Mouse (Mus musculus) liver, embryonic 13.5 days (tissue): Measurements from ENCODE around the gene Slc44a4. TPM values are rescaled to one million over a fixed set of nuclear protein-coding genes. Genes with fewer than 3 reads are reported as not detected.

Experiments
- ATAC-seq: fragments of 200-750 bp; cut with Nextera tagmentation; 2 replicates; pipeline ENCODE4 v1.8.0; 2017; ENCODE audit warnings: low read depth, mild to moderate bottlenecking, moderate number of reproducible peaks, moderate library complexity
- DNase-seq: peaks from one replicate; pipeline ENCODE4 v3.0.0; 2022
- H3K27ac ChIP-seq: fragments of 300-500 bp; sonication (generic); 2 replicates; pipeline ENCODE4 v1.5.1; 2015; ENCODE audit warnings: moderate library complexity, mild to moderate bottlenecking, inconsistent platforms
- H3K27me3 ChIP-seq: fragments of 300-500 bp; sonication (generic); 2 replicates; pipeline ENCODE4 v1.6.1; 2015; ENCODE audit warnings: mild to moderate bottlenecking, inconsistent platforms
- H3K36me3 ChIP-seq: fragments of 300-500 bp; sonication (generic); 2 replicates; pipeline ENCODE4 v1.6.1; 2015; ENCODE audit warnings: mild to moderate bottlenecking, inconsistent platforms
- H3K4me1 ChIP-seq: fragments of 300-500 bp; sonication (generic); replicated peaks from 2 replicates; pipeline ENCODE4 v1.6.1; 2015; ENCODE audit warnings: inconsistent platforms
- H3K4me2 ChIP-seq: fragments of 300-500 bp; sonication (generic); 2 replicates; pipeline ENCODE4 v1.6.1; 2015; ENCODE audit warnings: inconsistent platforms, mild to moderate bottlenecking, moderate library complexity
- H3K4me3 ChIP-seq: fragments of 300-500 bp; sonication (generic); replicated peaks from 2 replicates; pipeline ENCODE4 v1.5.1; 2015; ENCODE audit warnings: mild to moderate bottlenecking, inconsistent platforms
- H3K9ac ChIP-seq: fragments of 300-500 bp; sonication (generic); 2 replicates; pipeline ENCODE4 v1.6.1; 2015; ENCODE audit warnings: mild to moderate bottlenecking, inconsistent platforms
- H3K9me3 ChIP-seq: fragments of 300-500 bp; sonication (generic); replicated peaks from 2 replicates; pipeline ENCODE4 v1.6.1; 2016; ENCODE audit warnings: inconsistent platforms
- WGBS: fragments of 180-500 bp; shearing (Covaris S2); methylation state at CpG from one replicate; pipeline ENCODE4 v1.1.7; 2015; ENCODE audit not compliant: insufficient replicate concordance; 5-methylcytosine and 5-hydroxymethylcytosine counted together
- polyA plus RNA-seq: library from polyadenylated mRNA; unstranded; fragments of >200 nt; fragmentation: Nextera tagmentation; extraction: Ambion mirVana; gene quantifications from 2 replicates; pipeline ENCODE4 v1.2.1, GENCODE M21; 2015

The Slc44a4 gene
- polyA plus RNA-seq = 1.5 TPM in 2 replicates

GRCm38 (mm10) chr17:34913930-34914665 lies at the start of gene Slc44a4:
Gene Slc44a4, plus strand, starts transcription at chr17:34914466.
- WGBS = 41% methylated on average over 18 of the region's 18 CpGs
- Histone ChIP-seq H3K4me1 (peaks cover 49% of the 10 kb centered on the region), H3K27ac (peak within 1 kb of the TSS; percentile 1), H3K4me3 (no peak within 1 kb of the TSS), H3K36me3 (peaks cover 49% of the 10 kb centered on the region), H3K27me3 (no peaks in the 10 kb centered on the region), H3K9me3 (no peaks in the 10 kb centered on the region), H3K9ac (no peak within 1 kb of the TSS), H3K4me2 (0 out of 2 replicates have a peak within 1 kb of the TSS, but pooled peaks have one; percentile 14)
- DNase-seq (no peak), ATAC-seq (no peak)

DNA sequence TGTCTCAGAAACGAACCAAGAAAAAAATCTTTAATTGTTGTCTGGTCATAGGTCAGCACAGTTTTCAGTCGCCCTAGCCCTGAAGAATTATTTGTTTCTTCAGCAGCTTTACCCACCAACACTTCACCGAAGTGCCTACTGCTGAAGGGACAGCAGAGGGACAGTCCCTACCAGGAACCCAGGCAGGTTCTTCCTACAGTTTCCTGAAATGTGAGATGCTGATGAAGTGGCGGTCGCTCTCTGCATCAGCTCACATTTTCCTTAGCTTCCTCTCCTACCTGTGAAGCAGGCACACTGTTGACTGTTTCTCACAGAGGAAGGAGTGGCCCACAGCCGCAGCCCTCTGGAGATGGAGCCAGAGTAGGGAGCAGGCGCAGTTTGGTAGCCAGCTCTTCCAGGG lies 48.3 kb upstream of the Slc44a4 start:
- ATAC-seq (no peak), DNase-seq (no peak)
- Histone ChIP-seq H3K27me3 (0 out of 2 replicates have a peak, but pooled peaks cover 6% of the 10 kb centered on the region), H3K9me3 (no peaks in the 10 kb centered on the region), H3K36me3 (no peaks in the 10 kb centered on the region), H3K27ac (no peak overlapping the region), H3K4me1 (peaks cover 4% of the 10 kb centered on the region), H3K9ac (no peak overlapping the region), H3K4me3 (no peak overlapping the region), H3K4me2 (no peak overlapping the region)
- 43% methylated on average over 7 of the region's 7 CpGs for WGBS

DNA sequence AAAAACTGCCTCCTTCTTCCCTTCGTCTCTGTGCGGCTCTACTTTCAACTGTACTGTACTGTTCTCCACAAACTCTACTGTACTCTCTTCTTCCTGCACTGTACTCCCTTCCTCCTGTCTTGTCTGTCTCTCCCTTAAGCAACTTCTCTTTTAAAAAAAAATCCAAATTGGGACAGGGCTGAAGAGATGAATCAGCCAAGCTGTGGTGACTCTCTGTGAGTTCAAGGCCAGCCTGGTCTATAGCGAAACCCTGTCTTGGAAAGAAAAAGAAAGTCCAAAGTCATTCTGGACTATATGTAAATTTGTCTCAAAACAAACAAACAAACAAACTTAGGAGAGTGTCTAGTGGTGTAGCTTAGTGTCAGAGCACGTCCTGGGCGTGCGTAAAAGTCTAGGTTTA lies 39.9 kb upstream of the Slc44a4 start:
- DNase-seq (no peak), ATAC-seq (no peak)
- Histone ChIP-seq H3K4me1 (no peaks in the 10 kb centered on the region; the same call in 1 of the 2 replicates), H3K27ac (no peak overlapping the region), H3K4me2 (no peak overlapping the region), H3K27me3 (no peaks in the 10 kb centered on the region; the same call in 1 of the 2 replicates), H3K36me3 (no peaks in the 10 kb centered on the region), H3K4me3 (no peak overlapping the region), H3K9me3 (no peaks in the 10 kb centered on the region), H3K9ac (no peak overlapping the region)
- WGBS = 70% methylated on average over 6 of the region's 6 CpGs

DNA sequence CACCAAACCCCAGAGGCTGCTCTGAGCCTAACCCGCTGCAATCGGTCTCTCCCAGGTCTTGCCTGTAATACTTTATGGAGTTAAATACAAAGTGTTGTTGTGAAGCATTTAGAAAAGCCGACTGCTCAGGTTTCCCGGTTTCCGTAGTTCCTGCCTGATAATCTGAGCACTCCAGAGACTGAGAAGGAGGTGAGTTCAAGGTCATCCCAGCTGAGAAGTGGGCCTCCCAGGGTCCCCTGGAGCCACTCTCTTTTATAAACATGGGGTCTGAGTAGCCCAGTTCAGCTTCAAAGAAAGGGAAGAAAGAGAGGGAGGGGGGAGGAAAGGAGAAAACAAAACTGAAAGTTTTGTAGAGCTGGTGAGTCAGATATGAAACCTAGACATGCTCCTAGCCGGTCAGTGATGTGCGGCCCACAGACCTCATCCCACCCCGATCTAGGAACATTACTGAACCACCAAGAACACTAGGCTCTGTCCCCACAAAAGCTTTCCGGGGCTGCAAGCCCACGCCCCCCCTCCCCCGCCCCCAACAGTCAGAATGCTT lies 34.9 kb upstream of the Slc44a4 start, which contains the start of gene Zbtb12:
Zbtb12 (plus strand) TSS at position 148 of the 544 bp plus-strand sequence.
- Histone ChIP-seq H3K9ac (no peak within 1 kb of the TSS), H3K36me3 (no peaks in the 10 kb centered on the region), H3K4me3 (no peak within 1 kb of the TSS), H3K4me2 (no peak within 1 kb of the TSS), H3K4me1 (peaks cover 21% of the 10 kb centered on the region), H3K27ac (no peak within 1 kb of the TSS), H3K27me3 (no peaks in the 10 kb centered on the region), H3K9me3 (no peaks in the 10 kb centered on the region)
- no peak for DNase-seq
- 57% methylated on average over 11 of the region's 11 CpGs for WGBS
- no peak for ATAC-seq

GRCm38 (mm10) chr17:34881166-34881565 lies 33.1 kb upstream of the Slc44a4 start:
- Histone ChIP-seq H3K9ac (no peak overlapping the region), H3K27ac (no peak overlapping the region), H3K4me1 (peaks cover 37% of the 10 kb centered on the region), H3K36me3 (no peaks in the 10 kb centered on the region), H3K4me3 (peak overlapping the region; percentile 44), H3K4me2 (peak overlapping the region; percentile 59), H3K9me3 (no peaks in the 10 kb centered on the region), H3K27me3 (no peaks in the 10 kb centered on the region)
- ATAC-seq = no peak
- DNase-seq = no peak

- 24% methylated on average over 15 of the region's 15 CpGs for WGBS
- Histone ChIP-seq H3K27me3 (no peaks in the 10 kb centered on the region), H3K4me1 (peaks cover 37% of the 10 kb centered on the region), H3K4me3 (peak within 1 kb of the TSS; percentile 44), H3K36me3 (no peaks in the 10 kb centered on the region), H3K9ac (peak within 1 kb of the TSS; percentile 36), H3K27ac (peak within 1 kb of the TSS; percentile 29; the same call in 1 of the 2 replicates), H3K4me2 (peak within 1 kb of the TSS; percentile 59), H3K9me3 (no peaks in the 10 kb centered on the region)
- ATAC-seq (peak; percentile 55; the same call in 1 of the 2 replicates), DNase-seq (no peak)
Observed at GRCm38 (mm10) chr17:34881683-34882310, 32.5 kb upstream of the Slc44a4 start, which contains the start of gene Gm20547. Gene Gm20547, minus strand, starts transcription at chr17:34882042.

DNA sequence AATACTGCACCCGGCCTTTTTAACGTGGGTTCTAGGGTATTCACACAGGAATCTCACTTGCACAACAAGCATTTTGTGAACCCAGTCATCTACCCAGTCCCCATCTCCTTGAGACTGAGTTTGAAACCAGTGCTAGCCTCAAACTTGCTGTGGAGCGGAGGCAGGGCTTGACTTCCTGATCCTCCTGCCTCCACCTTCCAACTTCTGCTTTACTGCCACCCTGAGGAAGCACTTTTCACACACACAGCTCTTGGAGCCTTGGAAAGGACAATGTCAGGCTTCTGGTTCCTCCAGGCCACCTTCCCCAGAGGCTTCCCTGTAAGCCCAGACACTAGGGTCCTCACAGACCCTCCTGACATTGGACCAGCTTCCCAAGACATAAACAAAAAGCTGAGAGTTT lies 30.9 kb upstream of the Slc44a4 start:
- H3K9me3 ChIP-seq = no peaks in the 10 kb centered on the region
- 55% methylated on average over 3 of the region's 3 CpGs for WGBS
- no peak overlapping the region for H3K4me3 ChIP-seq
- DNase-seq = no peak
- ATAC-seq = no peak
- no peak overlapping the region for H3K27ac ChIP-seq
- no peaks in the 10 kb centered on the region for H3K36me3 ChIP-seq
- H3K27me3 ChIP-seq = no peaks in the 10 kb centered on the region
- H3K4me2 ChIP-seq = no peak overlapping the region
- peaks cover 37% of the 10 kb centered on the region for H3K4me1 ChIP-seq
- no peak overlapping the region for H3K9ac ChIP-seq

DNA sequence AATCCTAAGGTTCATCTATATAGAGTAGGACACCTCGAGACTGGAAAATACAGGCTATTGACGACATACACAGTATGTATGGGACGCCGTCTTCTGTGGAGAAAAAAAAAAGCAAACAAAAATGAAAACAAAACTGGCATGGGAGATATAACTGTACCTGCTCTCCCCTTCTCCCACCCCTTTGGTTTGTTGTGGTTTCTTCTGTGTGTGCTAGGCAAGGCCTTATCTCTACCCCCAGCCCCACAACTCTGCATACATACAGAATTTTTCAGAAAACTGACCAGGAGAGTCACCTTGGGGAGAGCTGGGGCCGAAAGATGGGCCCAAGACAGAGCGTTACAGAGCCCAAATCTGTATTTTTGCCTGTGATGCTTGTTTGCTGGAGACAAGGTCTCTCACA lies 29.6 kb upstream of the Slc44a4 start:
- Histone ChIP-seq H3K9ac (no peak overlapping the region), H3K9me3 (no peaks in the 10 kb centered on the region), H3K4me2 (0 out of 2 replicates have a peak overlapping the region, but pooled peaks have one; percentile 2), H3K4me3 (no peak overlapping the region), H3K4me1 (peaks cover 37% of the 10 kb centered on the region), H3K27ac (no peak overlapping the region), H3K27me3 (no peaks in the 10 kb centered on the region), H3K36me3 (no peaks in the 10 kb centered on the region)
- ATAC-seq = peak; percentile 40; the same call in 1 of the 2 replicates
- no peak for DNase-seq
- 30% methylated on average over 6 of the region's 6 CpGs for WGBS

GRCm38 (mm10) chr17:34885615-34886014 lies 28.7 kb upstream of the Slc44a4 start:
- Histone ChIP-seq H3K4me1 (peaks cover 37% of the 10 kb centered on the region), H3K27me3 (no peaks in the 10 kb centered on the region), H3K27ac (no peak overlapping the region), H3K4me3 (no peak overlapping the region), H3K36me3 (no peaks in the 10 kb centered on the region), H3K4me2 (no peak overlapping the region), H3K9ac (no peak overlapping the region), H3K9me3 (no peaks in the 10 kb centered on the region)
- 70% methylated on average over 3 of the region's 3 CpGs for WGBS
- DNase-seq (no peak), ATAC-seq (no peak)

- Histone ChIP-seq H3K4me2 (no peak overlapping the region), H3K9ac (no peak overlapping the region), H3K9me3 (no peaks in the 10 kb centered on the region), H3K27me3 (no peaks in the 10 kb centered on the region), H3K27ac (no peak overlapping the region), H3K4me3 (no peak overlapping the region), H3K36me3 (no peaks in the 10 kb centered on the region), H3K4me1 (peaks cover 32% of the 10 kb centered on the region)
- 56% methylated on average over 5 of the region's 5 CpGs for WGBS
- ATAC-seq = no peak
- DNase-seq = no peak
Observed at GRCm38 (mm10) chr17:34887942-34888341, 26.3 kb upstream of the Slc44a4 start.

GRCm38 (mm10) chr17:34890074-34890743 lies 24.1 kb upstream of the Slc44a4 start:
- Histone ChIP-seq H3K4me1 (peaks cover 33% of the 10 kb centered on the region), H3K9ac (no peak overlapping the region), H3K27ac (no peak overlapping the region), H3K36me3 (no peaks in the 10 kb centered on the region), H3K4me3 (no peak overlapping the region), H3K9me3 (no peaks in the 10 kb centered on the region), H3K27me3 (no peaks in the 10 kb centered on the region), H3K4me2 (no peak overlapping the region)
- DNase-seq (no peak), ATAC-seq (no peak)
- 79% methylated on average over 12 of the region's 12 CpGs for WGBS
